Mouse (Mus musculus): ENCODE measurements around the gene Gde1.

DNA sequence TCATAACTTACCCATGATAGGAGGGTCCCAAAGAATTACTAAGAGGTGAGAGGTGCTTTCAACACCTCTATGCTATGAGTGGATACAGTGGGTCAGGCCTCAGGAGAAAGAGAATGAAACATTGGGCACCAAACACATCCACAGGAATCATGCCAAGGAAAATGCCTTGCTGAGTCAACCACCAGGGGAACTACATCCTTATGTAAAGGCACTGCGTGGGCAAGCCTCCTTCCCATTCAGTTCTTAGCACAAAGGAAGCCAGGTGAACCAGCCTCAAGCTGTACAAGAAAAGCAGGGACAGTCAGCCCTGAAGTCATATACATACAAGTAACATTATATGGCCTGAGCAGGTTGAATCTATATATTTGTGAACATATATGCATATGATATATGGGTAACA lies 54.7 kb downstream of the Gde1 start:
- TF ChIP-seq CTCF (IDR thresholded peaks at IDR 0.05; ENCODE audit: borderline replicate concordance, insufficient read depth, low read depth, low read length) (no peak), POLR2A (IDR thresholded peaks at IDR 0.05; ENCODE audit: borderline replicate concordance, insufficient read depth, low read length) (no peak)

Data from cerebellum, adult 2 months (tissue).